Mouse (Mus musculus) olfactory bulb, adult 2 months (tissue): ENCODE data around the gene Fsd1.

Experiments
- CTCF ChIP-seq: fragments of 200-500 bp; IDR thresholded peaks from 2 replicates; pipeline ENCODE4 v1.5.1; 2012; ENCODE audit warnings: low read depth, mild to moderate bottlenecking, low read length, moderate library complexity; ENCODE audit not compliant: insufficient read depth
- POLR2A ChIP-seq: fragments of 200-500 bp; IDR thresholded peaks from 2 replicates; pipeline ENCODE4 v1.6.1; 2012; ENCODE audit warnings: mild to moderate bottlenecking, low read depth, low read length, moderate library complexity; ENCODE audit not compliant: insufficient read depth

DNA sequence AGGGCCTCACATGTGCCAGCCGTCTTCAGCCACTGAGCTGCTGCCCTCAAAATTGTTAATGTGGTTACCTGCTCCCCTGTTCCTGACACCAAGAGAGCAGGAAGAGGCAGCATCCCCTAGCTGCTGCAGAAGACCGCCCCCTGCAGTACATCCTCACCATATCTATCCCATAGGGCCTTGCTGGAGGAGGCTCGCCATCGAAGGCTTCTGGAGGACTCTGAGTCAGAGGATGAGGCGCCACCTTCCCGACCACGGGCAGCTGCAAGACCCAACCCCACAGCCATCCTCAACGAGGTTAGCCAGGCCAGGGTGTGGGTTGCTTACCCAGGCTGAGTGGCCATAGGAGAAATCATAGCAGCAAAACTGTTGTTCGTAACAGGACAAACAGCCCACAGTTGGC is 21.3 kb upstream of the Fsd1 start:
- no peak for TF ChIP-seq CTCF
- TF ChIP-seq POLR2A, result no peak
